Mouse (Mus musculus) spleen, postnatal 14 days (tissue): ENCODE data around the gene Tenm2.

ENCODE experiments used
- DNase-seq, 2 experiments: peaks; one replicate each; pipeline ENCODE4 v3.0.0; 2021 to 2022; ENCODE audit warnings: low spot score in 2 of 2

The Tenm2 gene

DNA sequence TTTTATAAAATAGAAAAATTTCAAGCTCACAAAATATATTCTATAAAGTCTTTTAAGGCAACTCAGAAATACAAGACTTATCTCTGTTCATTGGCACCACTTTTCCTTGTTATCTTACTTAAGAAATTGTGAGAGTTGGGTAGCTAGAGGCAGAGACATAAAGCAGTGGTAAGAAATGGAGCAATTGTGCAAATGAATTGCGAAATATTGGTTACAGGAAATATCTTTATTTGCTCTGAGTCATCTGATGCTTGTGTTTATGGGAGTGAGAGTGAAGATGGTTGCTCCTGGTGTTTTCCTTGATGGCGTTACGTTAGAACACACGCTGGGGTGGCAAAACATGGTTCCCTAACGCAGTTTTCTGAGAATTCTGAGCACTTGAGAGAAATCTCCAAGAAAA is 156.4 kb downstream of the Tenm2 start:
- DNase-seq: no peak

DNA sequence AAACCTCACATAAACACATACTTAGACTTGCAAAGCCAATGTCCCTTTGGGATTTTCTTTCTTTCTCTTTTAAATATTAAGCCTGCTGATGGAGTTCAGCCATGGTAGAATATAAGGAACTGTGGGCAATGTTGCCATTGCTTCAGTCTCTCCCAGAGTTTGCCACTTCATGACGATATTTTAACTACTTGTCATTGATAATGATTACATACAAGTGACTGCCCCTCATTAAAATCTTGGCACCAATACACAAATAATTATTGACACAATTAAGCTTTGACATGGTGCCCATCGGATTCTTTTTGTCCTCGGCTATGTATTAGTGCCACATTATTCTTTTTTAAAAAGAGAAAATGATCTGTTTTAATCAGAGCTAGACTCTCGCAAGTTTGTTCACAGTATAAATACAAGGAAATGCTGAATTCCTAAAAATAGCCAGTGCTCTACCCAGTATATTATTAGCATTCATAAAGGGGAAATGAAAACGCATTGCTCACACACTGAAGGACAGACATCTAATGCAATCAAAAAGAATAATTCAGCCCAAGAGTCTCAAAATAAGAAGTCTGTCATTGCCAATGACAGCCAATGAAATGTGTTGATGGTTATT is 158.7 kb downstream of the Tenm2 start:
- DNase-seq: no peak

DNA sequence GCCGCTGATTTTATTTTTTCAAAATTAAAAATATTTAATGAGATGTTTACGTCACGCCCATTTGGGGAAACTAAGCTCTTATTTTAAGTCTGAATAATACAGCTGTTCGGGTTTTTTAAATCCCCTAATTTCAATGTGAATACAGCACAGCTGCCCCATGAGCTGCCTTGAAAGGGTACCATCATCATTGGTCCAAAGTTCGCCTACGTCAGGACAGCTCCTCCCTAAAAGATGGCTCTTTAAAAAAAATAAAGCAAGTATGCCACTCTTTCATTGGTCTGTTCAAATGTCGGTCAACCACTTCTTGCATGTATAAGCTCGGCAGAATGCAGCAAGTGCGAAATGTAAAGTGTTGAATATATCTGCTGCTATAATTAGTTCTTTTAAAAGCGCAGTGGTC is 160.4 kb downstream of the Tenm2 start:
- no peak for DNase-seq

DNA sequence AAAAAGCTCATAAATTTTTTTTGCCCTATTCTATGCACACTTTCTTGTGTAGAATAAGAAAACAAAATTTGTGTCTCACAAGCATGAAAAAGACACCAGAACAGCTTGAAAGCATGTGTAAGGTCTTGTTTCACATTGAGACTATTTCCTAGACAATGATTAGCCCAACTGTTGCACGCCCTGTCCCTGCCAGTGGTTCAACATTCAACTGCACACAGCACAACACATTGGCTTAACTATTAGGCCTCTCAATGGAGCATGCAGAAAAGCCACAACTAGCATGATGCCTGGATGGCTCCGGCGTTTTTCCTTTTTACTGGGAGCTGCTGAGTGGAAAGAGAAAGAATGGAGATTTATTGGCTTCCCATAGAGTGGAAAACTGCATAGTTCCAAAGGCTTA is 170.3 kb downstream of the Tenm2 start:
- DNase-seq: no peak

DNA sequence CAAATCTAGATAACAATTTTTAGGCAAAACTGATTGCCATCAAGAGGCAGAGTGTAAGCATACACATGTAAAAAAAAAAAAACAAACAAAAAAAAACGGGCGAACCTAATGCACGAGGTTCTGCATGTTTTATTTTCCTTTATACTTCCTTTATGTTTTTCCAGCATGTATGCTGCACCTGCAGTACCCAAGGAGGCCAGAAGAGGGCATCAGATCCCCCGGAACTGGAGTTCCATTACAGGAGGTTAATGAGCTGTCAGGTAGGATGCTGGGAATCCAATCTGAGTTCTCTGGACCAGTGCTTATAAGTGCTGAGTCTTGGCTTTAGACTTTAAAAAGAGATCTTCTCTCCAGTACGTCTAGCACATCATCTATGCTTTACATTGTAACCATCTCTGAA is 189.1 kb downstream of the Tenm2 start:
- no peak for DNase-seq

DNA sequence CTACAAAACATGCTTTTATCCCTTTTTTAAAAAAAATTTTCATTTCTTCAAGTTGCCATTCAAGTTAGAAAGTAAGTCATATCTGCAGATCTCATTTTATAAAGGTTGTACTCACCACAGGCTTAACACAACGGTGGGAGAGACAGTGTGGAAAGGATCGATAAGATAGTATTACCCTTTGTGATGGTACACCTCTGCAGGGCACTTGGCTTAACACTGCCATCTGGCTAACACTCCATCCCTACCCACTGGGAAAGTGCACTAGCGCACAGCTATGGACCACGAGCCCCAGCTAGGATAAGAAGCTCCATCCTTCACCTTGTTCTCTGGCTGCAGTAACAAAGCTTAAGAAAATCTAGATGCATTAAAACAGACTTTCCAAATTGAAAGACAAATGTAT is 194.5 kb downstream of the Tenm2 start:
- no peak for DNase-seq

DNA sequence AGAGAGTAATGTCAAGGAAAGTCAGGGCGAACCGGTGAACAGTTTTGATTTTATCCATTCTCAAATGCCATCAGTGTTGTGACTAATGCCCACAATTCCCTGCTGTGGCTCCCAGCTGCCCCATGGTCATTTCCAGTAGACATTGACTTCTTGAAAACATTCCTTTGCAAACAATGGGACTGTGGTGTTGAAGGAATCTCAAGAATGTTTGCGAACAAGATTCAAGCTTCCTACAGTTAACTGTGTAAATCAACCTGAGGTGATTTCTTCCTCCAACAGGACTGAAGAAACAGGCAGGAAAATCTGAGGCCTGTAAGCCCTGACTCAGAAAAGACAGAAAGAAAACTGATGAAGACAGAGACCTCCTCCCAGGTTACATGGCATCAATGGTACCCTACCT is 196.5 kb downstream of the Tenm2 start:
- no peak for DNase-seq

DNA sequence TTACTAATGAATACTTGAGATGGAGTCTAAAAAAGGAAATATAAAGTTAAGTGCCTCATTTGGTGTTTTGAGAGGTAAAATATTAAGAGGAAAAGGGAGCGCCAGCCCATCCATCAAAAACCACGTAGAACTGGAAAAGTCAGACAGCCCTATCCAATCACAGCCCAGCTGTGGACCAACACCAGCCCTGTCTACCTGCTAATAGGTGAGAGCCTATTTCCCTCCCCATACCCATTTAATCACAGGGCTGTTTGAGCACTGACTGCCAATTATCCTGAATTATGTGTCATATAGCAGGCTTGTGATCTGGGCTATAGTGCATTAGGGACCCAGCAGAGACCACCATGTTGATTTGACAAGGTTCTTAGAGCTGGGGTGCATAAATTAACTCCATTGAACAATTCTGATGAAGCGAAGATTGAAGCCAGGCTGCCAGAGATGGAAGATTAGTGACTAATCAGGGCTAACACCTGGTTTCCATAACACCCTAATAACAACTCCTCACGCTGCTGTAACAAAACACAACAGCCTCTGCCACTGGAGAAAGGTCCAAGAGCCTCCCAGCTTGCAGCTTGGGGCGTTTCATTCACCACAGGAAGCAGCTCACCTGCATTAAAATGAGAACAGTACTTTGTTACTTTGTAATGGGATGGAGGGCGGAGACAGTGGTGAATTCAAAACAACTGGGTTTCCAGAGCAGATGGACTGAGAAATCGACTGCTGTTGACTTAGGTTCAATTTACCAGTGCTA is 204.3 kb downstream of the Tenm2 start:
- DNase-seq: no peak

DNA sequence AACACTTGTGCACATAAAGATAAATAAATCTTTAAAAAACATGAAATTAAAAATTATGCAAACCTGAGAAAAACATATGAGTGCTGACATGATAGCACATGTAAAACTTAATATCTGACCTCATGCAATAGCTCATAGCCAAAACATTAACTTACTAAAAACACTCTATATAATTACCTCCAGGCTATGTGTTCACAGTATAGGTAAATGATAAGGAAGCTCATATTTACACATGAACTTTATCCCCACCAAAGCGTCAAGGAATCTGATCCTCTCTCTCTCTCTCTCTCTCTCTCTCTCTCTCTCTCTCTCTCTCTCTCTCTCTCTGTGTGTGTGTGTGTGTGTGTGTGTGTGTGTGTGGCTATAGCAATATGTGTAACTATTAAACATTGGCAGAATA is 223.9 kb downstream of the Tenm2 start:
- no peak for DNase-seq

DNA sequence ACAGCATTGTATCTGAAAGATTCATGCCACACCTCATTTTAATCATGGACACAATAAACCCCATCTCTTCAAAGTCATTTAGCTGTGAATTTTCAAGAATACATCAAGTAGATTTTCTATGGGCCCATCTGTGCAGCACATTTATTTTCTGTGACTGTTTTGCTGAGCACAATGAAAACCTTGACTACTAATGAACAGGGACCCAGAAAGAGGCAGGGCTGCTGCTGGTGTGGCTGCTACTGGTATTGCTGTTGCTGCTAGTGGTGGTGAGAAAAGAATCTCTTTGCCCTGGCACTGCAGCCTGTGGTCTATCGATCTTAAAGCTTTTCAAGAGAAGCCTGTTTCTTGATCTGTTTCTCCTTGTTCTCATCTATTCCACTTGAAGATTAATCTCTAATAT is 226.5 kb downstream of the Tenm2 start:
- DNase-seq: no peak

DNA sequence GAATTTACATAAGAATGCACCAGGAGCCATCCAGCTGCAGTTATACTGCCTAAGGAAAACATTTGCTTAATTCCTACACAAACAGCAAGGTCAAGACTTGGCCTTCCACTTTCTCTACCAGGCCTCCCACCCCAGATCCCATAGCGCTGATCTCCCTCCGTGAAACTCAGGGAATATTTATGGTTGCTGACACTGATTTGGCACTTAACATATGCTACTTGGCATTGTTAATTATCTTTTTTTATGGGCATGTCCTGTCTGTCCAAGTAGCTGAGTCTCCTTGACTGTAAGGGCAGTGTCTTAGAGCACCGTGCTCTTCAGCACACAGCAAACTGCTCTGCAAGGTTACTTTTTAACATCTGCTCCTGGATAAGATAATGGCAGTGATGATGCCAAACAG is 238.1 kb downstream of the Tenm2 start:
- DNase-seq: no peak

DNA sequence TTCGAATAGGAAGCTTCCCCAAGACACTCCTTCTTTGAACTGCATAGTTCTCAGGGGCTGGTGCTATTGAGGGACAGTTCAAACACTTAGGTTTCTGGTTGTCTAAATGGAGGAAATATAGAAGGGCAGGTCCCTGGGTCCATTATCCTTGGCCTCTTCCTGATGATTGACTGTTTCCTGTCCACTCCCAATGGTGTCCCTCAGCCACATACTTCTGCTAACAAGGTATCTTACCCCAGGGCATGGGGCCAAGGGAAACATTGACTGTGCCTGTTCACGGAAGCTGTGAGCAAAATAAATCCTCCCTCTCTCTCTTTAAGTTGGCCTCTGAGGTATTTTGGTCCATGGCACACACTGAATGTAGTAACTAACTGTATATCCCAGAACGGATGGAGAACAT is 244.9 kb downstream of the Tenm2 start:
- no peak for DNase-seq

DNA sequence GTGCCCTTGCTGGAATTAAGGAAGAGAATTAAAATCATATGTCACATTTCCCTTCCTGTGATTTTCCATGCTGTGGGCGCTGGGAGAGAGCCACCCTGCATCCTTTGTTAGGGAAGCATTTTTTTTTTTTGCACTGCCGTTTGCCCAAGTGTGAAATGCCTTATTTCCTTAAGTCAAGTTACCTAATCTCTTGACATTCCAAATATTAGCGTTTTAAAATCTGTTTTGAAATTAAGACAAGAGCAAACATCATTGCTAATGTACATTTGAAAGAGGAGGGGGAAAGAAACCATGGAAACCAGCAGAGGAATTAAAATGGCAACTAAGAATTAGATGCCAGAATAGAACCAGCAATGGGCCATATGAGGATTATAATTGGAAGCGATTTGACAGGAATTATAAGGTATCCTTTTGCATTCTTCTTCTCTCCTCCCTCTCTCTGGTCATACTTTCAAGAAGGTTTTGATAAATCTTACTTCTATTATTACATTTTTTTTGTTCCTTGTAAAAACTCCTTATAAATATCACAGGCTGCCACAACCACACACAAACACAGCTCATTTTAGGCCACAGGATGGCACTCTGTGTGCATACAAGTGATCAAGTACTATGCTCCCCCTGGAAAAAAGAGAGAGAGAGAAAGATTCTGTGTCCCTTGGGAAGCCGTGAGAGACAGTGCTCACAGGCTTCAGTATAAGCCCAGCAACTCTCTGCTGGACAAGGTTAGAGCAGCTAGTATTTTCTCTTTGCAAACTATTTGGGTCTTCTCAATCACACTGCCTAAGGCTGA is 246.8 kb downstream of the Tenm2 start:
- no peak for DNase-seq

DNA sequence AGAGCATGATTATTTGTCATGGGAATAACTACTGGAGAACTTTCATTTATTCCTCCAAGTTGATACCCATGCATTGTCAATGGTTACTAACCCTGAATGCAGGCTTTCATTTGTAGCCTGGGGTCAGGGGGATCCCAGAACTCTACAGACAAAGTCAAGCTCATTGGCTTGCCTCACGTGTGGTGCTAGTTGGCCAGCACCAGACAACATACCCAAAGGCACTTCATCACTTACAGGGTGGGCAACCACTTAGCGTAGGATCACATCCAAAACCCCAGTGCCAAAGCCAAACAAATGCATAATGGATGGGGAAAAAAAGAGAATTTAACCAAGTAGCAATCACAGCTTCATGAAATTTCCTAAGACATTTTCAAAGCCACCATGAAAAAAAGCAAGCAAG is 261.6 kb downstream of the Tenm2 start:
- no peak for DNase-seq

DNA sequence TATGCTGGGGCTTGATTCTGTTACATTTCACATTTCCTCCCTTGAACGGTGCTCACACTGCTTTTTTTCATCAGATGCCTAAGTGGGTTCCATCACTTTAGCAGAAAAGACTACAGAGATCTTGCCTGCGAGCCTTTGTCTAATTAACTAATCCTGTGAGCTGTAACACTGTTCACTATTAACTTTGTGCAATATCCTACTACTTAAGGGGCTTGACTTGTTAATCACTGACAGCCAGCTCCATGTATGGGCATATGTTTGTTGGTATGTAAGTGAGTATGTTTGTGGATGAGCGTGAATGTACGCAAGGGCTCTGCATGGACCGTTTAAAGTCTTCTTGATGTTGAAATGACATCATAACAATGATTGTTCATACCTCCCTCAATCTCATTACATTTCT is 277.7 kb downstream of the Tenm2 start:
- DNase-seq: no peak

DNA sequence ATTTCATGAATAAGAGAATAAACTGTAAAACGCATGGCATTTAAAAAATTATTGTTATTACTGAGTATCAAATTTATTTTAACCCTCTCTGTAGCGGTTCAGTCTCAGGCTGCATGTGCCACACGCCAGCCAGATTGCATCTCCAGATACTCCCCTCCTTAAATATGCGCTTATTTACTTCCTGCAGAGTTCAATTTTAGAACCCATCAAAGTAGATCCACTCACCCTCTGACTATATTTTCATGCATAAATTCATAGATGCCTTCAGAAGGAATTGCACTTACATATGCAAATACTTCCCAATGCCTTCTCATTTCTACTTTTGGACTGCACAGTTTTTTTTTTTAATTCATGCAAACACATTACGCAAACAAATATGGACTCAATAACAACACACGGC is 294.3 kb downstream of the Tenm2 start:
- no peak for DNase-seq

DNA sequence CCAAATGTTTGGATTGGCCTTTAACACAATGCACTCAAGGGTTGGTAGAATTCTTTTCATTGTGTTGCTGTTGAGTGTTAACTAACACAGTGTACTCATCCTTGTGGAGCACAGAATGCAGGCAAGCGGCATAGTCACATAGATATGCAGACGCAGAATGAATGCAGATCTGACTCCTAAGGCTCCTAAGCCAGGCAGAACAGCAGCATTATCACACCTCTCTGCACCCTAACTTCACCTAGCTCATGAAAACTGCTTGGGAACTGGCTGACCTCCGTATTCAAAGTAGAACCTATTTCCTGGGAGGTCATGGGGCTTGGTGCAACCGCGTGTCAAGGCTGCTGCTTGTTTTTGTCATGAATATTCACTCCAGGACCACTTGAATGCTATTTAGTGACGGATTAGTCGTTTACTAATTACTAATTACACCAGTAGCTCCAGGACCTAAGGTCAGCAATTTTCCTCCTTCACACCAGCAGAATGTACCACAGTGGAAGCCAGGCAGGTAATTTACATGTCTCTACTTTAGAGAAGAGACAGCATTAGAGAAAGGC is 295.1 kb downstream of the Tenm2 start:
- DNase-seq: no peak

DNA sequence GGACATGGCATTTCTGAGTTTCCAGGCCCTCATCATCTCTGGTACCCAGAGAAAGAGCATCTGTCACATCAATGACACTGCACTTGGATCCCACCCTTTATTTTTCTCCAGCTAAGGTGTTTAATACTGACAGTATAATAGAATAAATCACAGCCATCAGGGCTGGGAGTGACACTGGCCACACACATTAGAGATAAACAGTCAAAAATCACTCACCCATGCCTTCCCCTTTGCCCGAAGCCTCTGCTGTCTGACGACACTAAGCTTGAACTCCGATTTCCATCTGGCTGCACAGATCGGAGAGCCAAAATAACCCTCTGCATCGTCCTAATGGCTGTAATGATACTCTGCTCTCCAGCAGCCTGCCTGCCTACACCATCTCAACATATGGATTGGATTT is 305.9 kb downstream of the Tenm2 start:
- no peak for DNase-seq

DNA sequence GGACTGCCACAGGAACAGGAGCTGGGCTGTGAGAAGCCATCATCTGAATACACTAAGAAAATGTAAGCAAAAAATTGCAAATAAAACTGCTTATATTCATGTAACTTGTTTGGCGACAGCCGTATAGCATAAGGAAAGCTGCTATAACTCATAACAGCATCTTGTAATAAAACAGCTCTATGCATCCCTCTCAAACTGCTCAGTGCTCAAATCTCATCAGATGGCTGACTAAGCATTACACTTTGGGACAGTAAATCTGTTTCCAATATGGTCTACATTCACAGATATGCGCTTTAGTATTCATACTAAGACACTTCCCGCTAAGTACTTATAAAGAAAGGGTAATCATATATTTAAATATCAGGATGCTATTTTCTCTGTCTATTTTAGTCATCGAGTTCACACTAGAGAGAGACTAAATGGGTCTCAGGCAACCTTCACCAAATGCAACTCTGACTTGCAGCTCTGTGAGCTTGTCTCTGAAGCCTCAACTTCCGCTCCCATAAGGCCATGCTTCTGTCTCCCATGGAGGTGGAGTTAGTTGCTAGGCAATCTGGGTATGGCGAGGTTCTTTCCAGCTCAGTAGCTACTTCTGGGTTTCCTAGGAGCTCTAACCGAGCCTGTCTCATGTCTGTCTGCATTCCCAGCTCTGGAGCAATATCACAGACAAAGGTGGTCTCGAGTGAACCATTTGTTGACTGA is 308.9 kb downstream of the Tenm2 start:
- DNase-seq: no peak

DNA sequence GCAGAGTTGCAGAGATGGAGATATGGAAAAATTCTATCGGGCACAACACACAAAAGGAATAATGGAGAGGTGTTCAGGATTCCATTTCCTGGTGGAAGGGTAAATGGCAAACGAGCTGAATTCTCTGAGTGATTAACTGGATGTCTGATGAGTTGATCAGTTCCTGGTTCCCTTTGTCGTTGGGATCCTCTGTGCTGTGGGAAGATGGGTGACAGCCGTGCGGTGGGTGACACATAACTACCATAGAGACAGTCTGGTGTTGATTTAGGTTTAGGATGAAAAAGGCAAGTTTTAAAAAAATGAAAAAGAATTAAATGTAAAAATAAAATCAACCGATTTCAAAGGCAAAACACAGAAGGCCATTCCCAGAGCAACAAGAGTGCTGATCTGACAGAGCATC is 316.5 kb downstream of the Tenm2 start:
- DNase-seq: no peak

DNA sequence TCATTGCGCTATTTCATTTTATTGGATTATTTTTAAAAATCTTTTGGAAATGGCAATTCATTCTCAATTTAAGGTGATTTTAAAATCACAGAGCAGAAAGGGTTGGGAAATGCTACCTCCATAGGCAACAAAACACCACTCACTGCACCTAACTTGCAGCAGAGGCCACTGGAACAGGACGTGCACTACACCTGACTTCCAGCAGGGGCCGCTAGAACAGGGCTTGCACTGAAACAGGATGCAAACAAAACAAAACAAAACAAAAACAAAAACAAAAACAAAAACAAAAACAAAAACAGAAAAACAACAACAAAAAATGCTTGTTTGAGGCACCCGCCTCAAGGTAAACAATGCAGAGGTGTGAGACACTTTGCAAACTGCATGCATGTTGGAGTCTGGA is 324.4 kb downstream of the Tenm2 start:
- no peak for DNase-seq

DNA sequence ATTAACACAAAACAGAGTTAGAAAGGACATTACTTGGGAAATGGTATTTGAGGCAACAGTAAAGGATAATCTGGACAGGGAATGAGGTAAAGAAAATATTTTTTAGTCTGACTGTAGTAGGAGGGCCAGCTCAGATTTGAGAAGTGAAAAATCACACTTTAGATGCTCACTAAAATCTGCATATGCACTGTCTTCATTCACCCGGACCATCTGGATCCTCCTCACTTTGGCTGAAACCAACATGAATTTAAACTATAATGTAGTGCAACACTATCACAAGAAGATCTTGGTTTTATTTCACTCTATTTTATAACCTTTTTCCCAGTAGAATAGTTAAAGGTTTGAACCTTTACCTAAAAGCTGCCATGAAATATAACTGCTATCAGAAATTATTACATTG is 326.7 kb downstream of the Tenm2 start:
- DNase-seq: no peak
